Mouse (Mus musculus) ZHBTc4 (cell line): Measurements from ENCODE around the gene Fth1.
A peak's percentile ranks its signal among the peaks of the same experiment; 100 is the strongest.

ENCODE experiments used
- DNase-seq: peaks from one replicate; pipeline ENCODE4 v3.0.0-alpha.2; 2011; ENCODE audit warnings: low read depth, low spot score

The Fth1 gene

DNA sequence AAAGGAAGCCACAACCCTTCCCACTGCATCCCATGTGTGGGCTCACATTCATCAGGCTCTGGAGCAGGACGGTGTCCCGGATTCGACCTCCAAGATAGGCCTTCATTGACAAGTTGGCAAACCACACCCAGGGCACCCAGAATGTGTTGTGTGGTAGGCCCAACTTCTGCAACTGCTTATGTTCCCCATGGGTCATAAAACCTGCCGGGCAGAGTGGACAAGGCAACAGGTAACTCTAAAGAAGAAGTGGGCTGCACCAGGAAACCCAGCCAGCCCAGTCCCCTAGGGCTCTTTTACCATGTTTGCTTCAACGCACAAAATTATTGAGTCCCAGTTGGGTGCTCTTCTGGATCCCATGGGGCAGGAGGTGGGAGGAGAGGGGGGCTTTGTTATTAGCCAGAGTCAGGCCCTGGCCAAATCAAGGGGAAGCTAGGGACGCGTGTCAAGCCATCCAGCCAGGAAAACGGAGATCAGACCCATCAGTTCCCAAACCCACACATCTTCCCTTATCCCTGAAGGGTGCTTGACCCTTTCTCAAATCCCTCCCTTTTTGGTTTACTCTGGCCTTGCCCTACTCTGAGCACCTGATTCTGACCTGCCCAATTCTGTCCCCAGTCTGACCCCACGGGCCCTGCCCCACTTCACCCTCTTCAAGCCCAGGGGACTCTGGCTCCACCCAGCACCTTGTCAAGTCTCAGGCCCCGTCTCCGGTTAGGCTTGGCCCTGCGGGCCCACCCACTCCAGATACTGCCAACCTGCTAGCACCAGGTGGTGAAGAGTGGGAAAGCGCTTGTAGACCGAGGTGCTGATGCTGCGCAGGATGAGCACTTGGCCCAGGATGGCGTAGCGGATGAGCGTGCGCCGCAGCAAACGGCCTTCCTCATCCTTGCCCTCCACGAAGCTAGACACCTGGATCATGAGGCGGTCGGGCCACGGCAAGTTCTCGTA lies 11.9 kb downstream of the Fth1 start:
- no peak for DNase-seq

DNA sequence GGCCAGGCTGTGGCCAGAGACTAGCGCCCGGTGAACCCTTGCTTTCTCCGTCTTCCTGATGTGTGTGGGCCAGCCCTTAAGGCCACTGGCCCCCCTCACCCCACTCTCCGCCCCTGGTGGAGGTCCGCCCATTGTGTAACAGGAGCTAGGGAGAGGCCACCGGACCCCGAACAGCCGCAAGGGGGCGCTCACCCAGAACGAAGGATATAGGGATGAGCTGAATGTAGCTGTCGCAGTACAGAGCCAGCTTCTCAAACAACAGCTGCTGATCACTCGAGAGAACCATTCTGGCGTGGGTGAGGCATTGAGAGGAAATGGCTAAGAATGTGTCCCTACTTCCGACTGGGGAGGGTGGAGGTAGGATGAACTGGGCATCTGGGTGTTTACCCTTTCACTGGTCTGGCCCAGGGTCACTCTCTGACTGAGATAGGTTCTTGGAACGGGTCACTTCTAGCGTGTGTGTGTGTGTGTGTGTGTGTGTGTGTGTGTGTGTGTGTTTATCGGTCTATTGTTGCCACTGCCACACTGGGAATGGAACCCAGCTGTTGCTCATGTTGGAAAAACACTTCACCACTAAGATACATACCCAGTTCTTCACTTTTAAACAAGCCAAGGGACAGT lies 12.7 kb downstream of the Fth1 start:
- peak; percentile 94 for DNase-seq

DNA sequence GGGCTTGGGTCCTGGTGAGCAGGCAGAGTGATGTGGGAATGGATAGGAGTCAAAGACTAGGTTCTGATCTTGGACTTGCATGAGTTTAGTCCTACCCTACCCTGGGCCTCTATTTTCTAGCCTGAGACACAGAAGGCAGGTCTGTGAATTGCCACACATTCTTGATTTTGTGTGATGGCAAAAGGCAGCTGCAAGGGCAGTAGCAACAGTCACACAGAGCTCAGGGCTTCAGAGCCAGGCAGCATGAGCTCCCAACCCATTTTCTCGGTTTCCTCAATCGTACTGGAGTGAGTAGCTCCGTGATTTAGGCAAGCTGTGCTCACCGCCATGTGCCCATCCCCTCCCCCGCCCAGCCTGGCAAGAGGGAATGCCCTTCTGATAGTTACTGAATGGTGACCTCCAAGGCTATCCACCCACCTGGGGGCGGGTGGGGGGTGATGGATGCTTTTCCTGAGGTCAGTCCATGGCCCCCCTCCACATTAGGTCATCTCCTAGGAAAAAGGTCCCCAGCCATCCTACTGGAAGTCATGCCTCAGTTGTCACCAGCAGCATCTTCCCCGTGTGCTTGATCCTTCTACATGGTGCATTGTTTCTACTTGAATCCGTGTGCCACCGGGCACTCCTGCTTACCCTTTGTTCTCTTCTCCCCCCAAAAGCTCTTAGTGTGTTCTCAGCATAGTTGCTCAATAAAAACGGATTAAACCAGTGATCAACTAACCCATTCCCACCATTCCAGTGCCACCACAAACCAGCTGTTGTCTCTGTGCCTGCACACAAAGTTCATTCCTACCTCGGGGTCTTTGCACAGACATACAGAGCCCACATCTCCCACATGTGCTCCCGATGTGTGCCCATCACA lies 17.0 kb downstream of the Fth1 start:
- DNase-seq = no peak

DNA sequence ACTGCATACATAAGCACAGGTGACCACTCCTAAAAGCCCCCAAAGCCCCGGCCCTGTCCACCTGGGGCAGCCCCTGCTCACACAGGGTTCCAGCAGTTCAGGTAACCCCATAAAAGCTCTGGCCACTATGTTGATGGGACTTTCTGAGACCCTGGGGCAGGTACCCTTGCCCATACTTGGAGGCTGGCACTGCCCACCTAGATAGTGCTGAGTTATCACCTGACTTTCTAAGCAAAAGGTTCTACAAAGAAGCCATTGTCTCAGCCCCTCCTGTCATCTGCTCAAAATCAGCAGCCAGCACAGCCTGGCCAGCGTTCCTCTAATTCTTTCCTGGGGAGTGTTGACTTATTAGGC lies 17.6 kb downstream of the Fth1 start:
- DNase-seq = no peak

DNA sequence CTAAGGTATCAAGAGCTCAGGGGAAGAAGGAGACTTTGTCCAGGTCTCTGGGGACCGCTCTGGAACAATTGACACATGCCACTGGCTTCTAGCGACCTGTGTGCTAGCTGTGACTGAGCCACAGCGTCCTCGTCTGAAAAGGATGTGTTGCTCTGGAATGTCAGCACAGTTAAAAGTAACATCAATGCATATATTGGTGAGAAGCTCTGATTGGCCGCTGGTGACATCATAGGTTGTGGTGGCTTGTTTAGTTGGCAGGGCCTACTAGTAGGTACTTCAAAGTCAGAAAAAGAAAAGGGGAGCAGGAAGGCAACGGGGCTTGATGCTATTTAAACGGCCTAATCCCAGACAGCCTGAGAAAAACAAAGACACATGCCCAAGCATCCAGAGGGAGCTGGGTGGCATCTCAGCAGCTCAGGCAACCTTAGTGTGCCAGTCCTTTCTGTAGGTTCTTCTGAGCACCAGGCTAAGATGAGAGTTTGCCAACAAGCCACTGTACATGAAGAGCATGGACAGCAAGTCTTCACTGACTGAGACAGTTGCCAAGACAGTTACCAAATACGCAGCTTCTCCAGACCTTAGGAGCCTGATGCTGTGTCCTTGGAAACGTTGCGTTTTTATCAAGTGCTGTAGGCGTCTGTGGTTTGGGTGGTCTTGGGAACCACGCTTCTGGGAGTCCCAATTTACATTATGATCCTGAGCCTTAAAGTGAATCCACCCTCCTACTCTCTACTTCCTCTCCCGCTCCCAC lies 18.5 kb downstream of the Fth1 start:
- no peak for DNase-seq

DNA sequence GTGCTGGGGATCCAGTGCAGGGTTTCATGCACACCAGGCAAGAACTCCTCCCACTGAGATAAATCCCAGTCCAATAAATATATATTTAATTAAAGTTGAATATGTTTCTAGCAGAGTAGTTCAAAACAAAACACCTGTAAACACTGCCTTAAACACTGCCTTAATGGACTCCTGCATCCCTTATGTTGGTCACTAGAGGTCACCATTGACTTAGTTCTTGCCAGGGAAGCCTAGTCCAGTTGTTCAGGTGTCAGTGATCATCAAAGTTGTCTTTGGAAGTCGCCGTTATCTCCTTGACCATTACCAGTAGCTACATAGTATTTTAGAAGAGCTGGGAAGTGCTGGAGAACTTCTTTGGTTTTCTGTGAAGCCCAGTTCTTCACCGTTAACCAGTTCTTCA lies 19.9 kb downstream of the Fth1 start:
- peak; percentile 48 for DNase-seq

DNA sequence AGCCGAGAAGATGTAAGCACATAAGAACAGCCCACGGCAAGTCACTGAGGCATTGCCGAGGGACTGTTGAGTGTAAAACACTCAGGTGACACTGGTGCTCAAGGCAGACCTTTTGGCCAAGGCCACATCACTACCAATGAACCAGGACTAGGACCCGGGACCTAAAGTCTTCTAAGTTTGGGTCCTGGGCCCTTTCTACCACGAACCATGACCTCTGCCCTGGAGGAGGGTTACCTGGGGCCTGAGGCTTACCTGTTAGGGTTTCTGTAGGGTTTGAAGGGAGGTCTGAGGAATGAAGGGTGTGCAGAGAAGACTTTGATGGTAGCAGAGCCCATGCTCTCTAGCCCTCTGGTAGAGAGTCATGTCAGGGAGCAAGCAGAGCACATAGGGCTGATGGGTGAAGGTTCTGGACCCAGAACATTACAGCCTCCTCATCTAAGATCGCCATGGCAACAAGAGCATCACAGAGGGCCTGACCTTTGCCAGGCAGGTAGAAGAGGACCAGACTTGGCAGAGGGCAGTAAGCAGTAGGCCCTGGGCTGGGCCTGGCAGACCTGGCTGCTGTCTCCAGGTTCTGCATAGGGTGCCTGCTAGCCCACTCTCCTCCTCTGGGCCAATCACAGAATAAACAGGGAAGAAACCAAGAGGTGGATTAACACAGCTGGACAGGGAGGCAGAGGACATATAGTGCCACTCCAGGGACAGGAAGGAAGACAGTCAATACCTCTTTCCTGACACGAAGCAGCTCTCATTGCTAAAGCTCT lies 21.0 kb downstream of the Fth1 start, which contains the start of the genes Best1 and Rab3il1:
Gene Best1, minus strand, starts transcription at position 428 of the 764 bp plus-strand sequence.
Gene Rab3il1, plus strand, starts transcription at position 464 of the 764 bp plus-strand sequence.
- no peak for DNase-seq

DNA sequence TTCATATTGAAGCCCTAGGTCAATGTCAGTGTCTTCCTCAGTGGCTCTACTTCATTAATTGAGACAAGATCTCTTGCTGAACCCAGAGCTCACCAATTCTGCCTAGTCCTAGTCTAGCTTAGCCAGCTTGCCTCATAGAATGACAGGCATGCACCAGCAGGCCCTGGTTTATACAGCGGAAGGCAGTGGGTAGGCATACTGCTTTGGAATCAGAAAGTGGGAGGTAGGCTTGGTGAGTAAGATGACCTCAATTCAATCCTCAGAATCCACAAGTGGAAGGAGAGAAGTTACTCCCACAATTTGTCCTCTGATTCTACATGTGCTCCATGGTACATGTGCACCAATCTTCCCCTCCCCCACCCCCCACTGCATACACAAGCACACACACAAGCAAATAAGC lies 23.3 kb downstream of the Fth1 start:
- no peak for DNase-seq

DNA sequence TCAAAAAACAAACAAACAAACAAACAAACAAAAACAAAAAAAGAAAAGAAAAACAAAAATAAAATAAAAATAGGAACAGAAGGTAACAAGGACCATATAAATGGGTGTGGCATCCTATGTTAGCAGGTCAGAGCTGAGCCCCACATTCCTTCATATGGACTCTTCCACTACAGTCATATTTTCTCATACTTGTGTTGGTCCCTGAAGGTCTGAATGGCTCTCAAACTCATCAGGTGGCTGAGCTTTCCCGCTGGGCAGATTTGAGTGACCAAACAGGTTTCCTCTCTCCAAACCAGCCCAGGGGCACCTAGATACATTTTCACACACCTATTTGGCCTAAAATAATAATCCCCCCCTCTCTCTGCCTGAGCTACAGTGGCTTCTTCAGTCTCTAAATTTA lies 31.0 kb downstream of the Fth1 start:
- DNase-seq = no peak

DNA sequence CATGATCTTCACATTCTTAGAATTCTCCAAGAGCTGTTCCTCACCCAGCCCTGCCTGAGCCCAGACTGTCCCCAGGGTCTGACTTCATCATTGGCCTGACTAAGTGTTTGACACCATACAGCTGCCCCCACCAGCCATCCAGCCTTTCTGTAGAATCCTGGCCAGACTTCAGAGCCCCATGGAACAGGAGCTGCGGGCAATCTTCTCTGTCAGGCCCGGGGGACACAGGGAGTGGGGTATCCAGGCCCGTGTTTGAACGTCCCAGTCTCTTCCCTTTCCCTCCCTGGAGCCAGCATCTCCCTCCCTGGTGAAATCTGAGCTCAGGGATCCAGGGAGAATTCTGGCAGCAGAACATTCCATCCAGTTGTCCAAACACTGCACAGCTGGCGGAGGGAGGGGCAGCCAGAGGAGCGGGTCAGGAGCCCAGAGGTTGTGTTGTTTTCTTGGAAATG lies 32.5 kb downstream of the Fth1 start:
- DNase-seq = peak; percentile 73

DNA sequence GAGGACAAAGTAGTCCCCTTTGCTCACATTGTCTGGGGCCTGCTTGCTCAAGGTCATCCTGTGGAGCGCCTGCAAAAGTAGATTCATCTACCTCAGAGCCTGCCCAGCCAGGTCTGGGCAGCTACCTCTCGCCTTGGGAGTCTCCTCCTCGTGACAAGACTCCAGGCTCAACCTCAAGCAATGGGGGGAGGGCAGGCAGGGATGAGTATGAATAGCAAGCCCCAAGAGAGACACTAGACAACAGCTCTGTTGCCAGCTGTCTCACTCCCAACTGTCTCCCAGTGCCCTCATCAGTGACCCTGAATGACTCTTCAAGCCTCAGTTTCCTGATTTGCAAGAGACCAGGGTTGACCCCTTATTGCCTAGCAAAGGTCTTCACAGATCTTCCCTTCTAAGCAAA lies 33.0 kb downstream of the Fth1 start:
- peak; percentile 56 for DNase-seq

DNA sequence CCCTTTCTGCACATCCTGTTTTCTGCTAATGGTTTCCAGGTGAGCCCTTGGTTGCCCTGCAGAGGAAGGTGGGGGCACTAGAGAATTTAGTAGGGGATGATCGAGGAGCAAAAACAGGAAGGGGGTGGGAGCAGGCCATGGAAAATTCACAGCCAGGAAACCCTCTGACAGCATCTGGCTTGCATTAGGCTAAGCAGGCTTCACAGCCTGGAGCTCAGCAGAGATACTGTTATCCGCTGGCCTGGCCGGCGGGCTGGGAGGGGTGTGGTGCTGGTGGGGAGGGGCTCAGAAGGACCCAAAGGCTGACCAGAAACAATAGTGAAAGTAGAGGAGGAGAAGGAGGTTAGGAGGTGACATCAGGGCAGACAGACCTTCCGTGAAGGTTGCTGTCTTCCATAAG lies 33.5 kb downstream of the Fth1 start:
- no peak for DNase-seq

DNA sequence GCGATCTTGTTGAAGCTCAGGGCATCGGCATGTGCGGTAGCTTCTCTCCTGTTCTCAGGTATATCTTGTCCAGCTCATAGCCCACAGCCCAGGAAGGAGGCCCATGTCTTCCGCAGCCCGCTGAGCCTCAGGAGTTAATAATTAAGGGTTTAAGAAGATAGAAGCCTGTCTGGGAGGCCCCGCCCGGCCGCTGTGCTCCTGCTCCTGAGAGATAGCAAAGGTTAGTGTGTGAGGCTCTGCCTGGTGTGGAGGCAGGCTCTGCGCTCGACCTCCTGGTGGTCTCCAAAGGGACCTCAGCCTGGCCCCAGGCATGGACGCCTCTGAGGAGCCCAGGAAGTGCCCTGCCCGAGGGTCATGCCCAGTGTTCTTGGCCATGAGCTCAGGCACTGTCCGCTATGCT lies 34.4 kb downstream of the Fth1 start:
- DNase-seq = no peak

DNA sequence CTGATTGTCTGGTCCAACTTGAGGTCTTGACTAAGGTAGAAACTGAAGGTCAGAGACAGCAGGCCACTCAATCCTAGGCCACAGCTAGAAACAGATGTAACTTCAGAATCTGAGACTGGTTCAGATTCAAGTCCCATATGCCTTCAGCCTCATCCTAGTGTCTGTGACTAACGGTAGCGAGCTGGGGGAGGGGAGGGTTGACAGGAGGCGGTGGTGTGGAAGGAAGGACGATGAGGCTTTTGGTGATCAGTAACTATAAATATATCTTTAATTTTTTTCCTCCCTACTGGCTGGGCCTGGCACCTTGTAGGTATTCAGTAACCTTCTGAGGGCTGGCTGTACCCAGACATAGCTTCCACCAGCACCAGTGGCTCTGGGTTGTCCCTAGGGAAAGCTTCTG lies 35.0 kb downstream of the Fth1 start:
- no peak for DNase-seq

DNA sequence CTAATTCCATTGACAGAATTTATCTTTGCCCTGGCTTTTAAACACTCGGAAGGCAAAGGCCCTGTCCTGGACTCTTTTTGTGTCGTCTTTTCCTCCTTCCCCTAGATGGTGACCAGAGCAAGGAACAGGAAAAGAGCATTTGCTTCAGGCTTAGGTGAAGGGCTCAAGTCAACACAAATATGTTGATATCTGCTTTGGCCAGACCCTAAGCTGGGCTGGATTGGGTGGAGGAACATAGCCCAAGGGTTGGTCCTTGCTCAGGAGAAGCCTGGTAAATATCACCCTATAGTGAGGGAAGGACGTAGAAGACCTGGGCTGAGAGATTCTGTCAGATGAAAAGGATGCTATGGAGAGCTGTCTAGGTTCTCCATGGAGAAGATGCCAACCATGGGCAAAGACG lies 35.8 kb downstream of the Fth1 start:
- no peak for DNase-seq

DNA sequence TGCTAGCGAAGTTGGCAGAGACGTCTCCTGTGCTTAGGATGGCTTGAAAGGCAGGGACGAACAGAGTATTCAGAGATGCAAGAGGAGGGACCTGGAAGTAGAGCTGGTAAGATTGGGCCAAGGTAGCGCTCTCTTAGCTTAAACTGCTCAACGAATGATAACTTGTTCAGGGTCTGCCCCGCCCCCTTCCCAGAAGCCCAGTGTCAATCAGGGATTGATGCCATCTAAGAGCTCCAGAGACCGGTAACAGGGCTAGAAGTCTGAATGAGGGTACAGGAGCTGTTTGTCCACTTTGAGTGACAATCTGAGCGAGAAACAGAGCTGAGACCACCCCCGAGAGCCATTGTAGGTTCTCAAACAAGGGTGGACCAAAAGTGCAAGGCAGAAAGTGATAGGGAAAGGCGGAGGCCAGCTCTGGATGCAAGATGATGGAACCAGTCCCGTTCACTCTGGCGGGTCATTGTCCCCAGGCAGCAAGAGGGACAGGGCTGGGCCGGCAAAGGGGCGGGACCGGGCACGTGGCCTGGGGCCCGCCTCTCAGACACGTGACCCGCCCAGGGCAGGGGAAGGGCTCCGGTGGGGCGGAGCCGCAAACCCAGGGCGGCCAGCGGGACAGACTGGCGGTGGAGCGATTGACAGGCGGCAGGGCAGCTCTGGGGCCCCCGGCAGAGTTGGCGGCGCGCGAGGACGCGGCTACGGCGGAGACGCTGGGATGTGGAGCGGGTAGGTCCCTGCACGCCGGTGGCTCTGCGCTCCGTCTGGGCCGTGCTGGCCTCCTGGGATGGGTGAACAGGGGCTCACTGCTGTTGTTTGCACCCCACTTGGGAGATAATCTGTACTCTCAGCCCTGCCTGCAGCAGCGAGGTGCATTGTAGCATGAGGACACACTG lies 37.5 kb downstream of the Fth1 start:
- DNase-seq = peak; percentile 80

DNA sequence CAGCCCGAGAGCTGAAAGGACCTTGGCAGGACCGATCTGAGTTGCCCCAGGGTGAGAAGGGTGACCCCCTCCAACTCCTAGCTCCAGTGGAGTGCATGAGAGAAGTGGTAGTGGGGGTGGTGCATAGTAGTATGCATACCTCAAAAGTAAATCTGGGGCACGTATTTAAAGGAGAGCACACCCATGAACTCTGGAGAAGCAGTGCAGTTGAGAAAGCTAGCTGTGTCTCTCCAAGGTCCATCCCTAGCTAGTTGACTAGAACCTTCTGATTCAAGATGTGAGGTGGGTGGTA lies 38.1 kb downstream of the Fth1 start:
- no peak for DNase-seq

DNA sequence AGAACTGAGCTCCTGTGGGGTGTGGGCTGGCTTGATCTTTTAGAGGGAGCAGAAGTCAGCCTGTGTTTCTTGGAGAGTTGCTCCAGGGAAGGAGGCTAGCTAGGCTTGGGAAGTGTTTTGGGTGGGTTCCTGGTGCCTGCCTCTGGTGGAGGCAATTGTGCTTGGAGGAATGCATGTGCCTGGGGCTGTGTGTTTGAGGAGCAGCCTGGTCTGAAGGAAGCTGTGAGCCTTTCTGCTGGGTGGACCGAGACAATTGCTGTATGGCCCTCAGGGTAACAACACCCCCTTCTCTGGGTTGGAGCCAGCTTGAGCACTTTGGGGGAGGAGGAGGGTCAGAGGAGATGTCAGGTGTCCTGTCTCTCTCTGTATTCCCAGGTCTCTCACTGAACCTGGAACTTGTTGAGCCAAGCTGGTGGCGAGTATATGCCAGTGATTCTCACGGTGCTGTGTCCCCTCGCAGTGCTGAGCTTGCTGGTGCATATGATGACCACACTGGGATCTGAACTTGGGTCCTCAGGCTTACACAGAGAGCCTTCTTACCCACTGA lies 38.9 kb downstream of the Fth1 start:
- DNase-seq = peak; percentile 54

DNA sequence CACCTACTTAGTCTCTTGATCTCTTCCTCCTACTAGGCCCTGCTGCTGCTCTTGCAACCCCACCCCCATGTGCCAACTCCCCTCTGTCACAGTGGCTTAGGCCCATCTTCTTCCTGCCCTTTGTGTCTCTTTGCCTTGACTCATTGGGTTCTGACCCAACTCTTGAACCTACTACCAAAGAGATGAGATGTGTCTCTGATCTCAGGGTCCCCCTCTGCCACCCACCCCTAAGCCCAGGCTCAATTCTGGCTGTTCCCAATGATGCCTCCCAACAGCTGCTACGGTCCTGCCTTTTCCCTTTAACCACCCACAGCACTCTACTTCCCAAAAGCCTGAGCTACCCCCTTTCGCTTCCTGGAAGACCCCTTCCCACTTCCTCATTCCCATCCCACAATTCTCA lies 41.6 kb downstream of the Fth1 start:
- no peak for DNase-seq
